Mouse (Mus musculus): Measurements from ENCODE around the gene Orc5.
A peak's percentile ranks its signal among the peaks of the same experiment; 100 is the strongest.

Gene Orc5

GRCm38 (mm10) chr5:22550033-22550551, at the start of gene Orc5:
Gene Orc5 (minus strand): TSS chr5:22550429.
- peak; percentile 94 for DNase-seq (ENCODE audit: low read depth, low spot score)

GRCm38 (mm10) chr5:22596981-22597380, 46.8 kb upstream of the Orc5 start:
- DNase-seq (ENCODE audit: low read depth, low spot score) = no peak

GRCm38 (mm10) chr5:22589370-22589966, 39.2 kb upstream of the Orc5 start:
- no peak for DNase-seq (ENCODE audit: low read depth, low spot score)

GRCm38 (mm10) chr5:22587492-22587891, 37.3 kb upstream of the Orc5 start:
- DNase-seq (ENCODE audit: low read depth, low spot score) = no peak

GRCm38 (mm10) chr5:22584556-22584955, 34.3 kb upstream of the Orc5 start:
- DNase-seq (ENCODE audit: low read depth, low spot score) = peak; percentile 38

GRCm38 (mm10) chr5:22578011-22578410, 27.8 kb upstream of the Orc5 start:
- no peak for DNase-seq (ENCODE audit: low read depth, low spot score)

GRCm38 (mm10) chr5:22574751-22575150, 24.5 kb upstream of the Orc5 start:
- DNase-seq (ENCODE audit: low read depth, low spot score) = peak; percentile 64

GRCm38 (mm10) chr5:22574161-22574560, 23.9 kb upstream of the Orc5 start:
- DNase-seq (ENCODE audit: low read depth, low spot score) = no peak

GRCm38 (mm10) chr5:22573696-22574095, 23.5 kb upstream of the Orc5 start:
- no peak for DNase-seq (ENCODE audit: low read depth, low spot score)

GRCm38 (mm10) chr5:22572881-22573280, 22.7 kb upstream of the Orc5 start:
- DNase-seq (ENCODE audit: low read depth, low spot score) = peak; percentile 93

- DNase-seq (ENCODE audit: low read depth, low spot score) = peak; percentile 82
Observed at GRCm38 (mm10) chr5:22572456-22572855, 22.2 kb upstream of the Orc5 start.

- peak; percentile 99 for DNase-seq (ENCODE audit: low read depth, low spot score)
Observed at GRCm38 (mm10) chr5:22565708-22566107, 15.5 kb upstream of the Orc5 start.

GRCm38 (mm10) chr5:22559801-22560200, 9.6 kb upstream of the Orc5 start:
- peak; percentile 84 for DNase-seq (ENCODE audit: low read depth, low spot score)

GRCm38 (mm10) chr5:22557491-22558113, 7.4 kb upstream of the Orc5 start:
- DNase-seq (ENCODE audit: low read depth, low spot score) = no peak

GRCm38 (mm10) chr5:22556713-22557112, 6.5 kb upstream of the Orc5 start:
- no peak for DNase-seq (ENCODE audit: low read depth, low spot score)

- DNase-seq (ENCODE audit: low read depth, low spot score) = peak; percentile 56
Observed at GRCm38 (mm10) chr5:22552233-22552765, 2.1 kb upstream of the Orc5 start.

GRCm38 (mm10) chr5:22549366-22550032, 730 bp downstream of the Orc5 start:
- DNase-seq (ENCODE audit: low read depth, low spot score) = peak; percentile 52

- DNase-seq (ENCODE audit: low read depth, low spot score) = no peak
Observed at GRCm38 (mm10) chr5:22548556-22549161, 1.6 kb downstream of the Orc5 start.

GRCm38 (mm10) chr5:22546536-22546935, 3.7 kb downstream of the Orc5 start:
- no peak for DNase-seq (ENCODE audit: low read depth, low spot score)

- DNase-seq (ENCODE audit: low read depth, low spot score) = no peak
Observed at GRCm38 (mm10) chr5:22545305-22545704, 4.9 kb downstream of the Orc5 start.

- no peak for DNase-seq (ENCODE audit: low read depth, low spot score)
Observed at GRCm38 (mm10) chr5:22542676-22543075, 7.6 kb downstream of the Orc5 start.

GRCm38 (mm10) chr5:22538996-22539600, 11.1 kb downstream of the Orc5 start:
- no peak for DNase-seq (ENCODE audit: low read depth, low spot score)
